Mouse (Mus musculus) forebrain, embryonic 10.5 days (tissue): Measurements from ENCODE around the gene Pdlim5. TPM values are rescaled to one million over a fixed set of nuclear protein-coding genes. Genes with fewer than 3 reads are reported as not detected.
A peak's percentile ranks its signal among the peaks of the same experiment; 100 is the strongest.
"Not testable (repeated sequence)": the region's sequence is repeated elsewhere in the genome, so short reads cannot be mapped to it uniquely, and the experiment has no call there.

Experiments
- DNase-seq: peaks from one replicate; pipeline ENCODE4 v3.0.0-alpha.2; 2017; ENCODE audit warnings: low spot score; ENCODE audit errors: extremely low spot score
- H3K27ac ChIP-seq: fragments of 300-500 bp; sonication (generic); 2 replicates; pipeline ENCODE4 v1.5.1; 2016; ENCODE audit warnings: mild to moderate bottlenecking
- H3K27me3 ChIP-seq: fragments of 300-500 bp; sonication (generic); 2 replicates; pipeline ENCODE4 v1.6.1; 2016; ENCODE audit warnings: mild to moderate bottlenecking; ENCODE audit not compliant: poor library complexity, severe bottlenecking
- H3K36me3 ChIP-seq: fragments of 300-500 bp; sonication (generic); replicated peaks from 2 replicates; pipeline ENCODE4 v1.6.1; 2016; ENCODE audit warnings: mild to moderate bottlenecking, moderate library complexity
- H3K4me1 ChIP-seq: fragments of 300-500 bp; sonication (generic); 2 replicates; pipeline ENCODE4 v1.6.1; 2016
- H3K4me3 ChIP-seq: fragments of 300-500 bp; sonication (generic); 2 replicates; pipeline ENCODE4 v1.5.1; 2016; ENCODE audit warnings: mild to moderate bottlenecking, moderate library complexity
- H3K9me3 ChIP-seq: fragments of 300-500 bp; sonication (generic); 2 replicates; pipeline ENCODE4 v1.6.1; 2016; ENCODE audit warnings: mild to moderate bottlenecking, moderate library complexity
- WGBS: fragments of 180-500 bp; shearing (Covaris S2); methylation state at CpG from one replicate; pipeline ENCODE4 v1.1.7; 2016; 5-methylcytosine and 5-hydroxymethylcytosine counted together
- polyA plus RNA-seq: library from polyadenylated mRNA; unstranded; fragments of >200 nt; fragmentation: Nextera tagmentation; extraction: Ambion mirVana; gene quantifications from 2 replicates; pipeline ENCODE4 v1.2.1, GENCODE M21; 2016

Gene Pdlim5
- polyA plus RNA-seq = 21.8 TPM in 2 replicates

DNA sequence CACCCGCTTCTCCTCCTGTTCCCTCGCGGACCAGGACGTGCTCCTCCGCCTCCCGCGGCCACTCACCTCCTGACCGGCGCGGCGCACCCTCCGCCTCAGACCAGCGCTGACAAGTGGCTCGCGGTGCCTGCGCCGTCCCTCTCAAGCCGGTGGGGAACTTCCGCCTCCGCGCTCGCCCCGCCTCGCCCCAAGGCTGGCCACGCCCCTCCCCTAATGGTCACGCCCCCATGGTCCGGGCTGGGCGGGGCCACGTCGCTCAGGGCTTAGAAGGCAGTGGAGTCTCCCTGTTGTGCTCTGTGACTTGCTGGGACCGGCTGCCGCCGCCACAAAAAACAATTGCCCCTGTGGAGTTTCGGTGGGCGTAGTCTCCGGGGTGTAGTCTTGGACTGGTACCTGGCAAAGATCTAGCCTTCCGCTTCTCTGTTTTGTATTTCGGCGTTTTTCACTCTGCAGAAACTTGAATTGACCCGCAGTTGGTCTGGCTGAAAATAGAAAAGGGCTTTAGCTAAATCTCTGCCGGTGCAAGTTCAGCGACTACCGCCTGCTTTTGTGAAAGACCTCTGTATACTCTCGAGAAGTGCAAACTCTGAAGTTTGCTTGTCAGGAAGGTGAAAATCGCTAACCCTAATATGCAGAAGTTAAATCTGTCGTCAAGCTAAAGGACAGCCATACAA lies at the start of gene Pdlim5:
TSS of gene Pdlim5 (minus strand) at position 177 of the 674 bp plus-strand sequence.
- WGBS = under 1% methylated on average over 45 of the region's 46 CpGs

DNA sequence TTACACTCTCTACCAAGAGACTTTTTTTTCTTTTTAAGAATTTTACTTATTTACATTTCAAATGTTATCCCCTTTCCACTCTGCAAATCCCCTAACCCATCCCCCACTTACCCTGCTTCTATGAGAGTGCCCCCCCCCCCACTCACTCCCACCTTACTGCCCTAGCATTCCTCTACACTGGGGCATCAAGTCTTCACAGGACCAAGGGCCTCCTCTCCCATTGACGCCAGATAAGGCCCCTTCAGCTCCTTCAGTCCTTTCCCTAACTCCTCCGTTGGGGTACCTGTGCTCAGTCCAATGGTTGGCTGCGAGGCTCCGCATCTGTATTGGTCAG lies 48.2 kb upstream of the Pdlim5 start:
- no peaks in the 10 kb centered on the region for H3K27me3 ChIP-seq
- H3K4me3 ChIP-seq = no peak overlapping the region
- DNase-seq = no peak
- no peak overlapping the region for H3K27ac ChIP-seq
- 28% methylated on average over 4 of the region's 4 CpGs for WGBS
- H3K36me3 ChIP-seq = no peaks in the 10 kb centered on the region
- H3K4me1 ChIP-seq = peaks cover 13% of the 10 kb centered on the region
- H3K9me3 ChIP-seq = no peaks in the 10 kb centered on the region

More for the DNA sequence above, at the start of gene Pdlim5:
- Histone ChIP-seq H3K27ac (peak within 1 kb of the TSS; percentile 86), H3K27me3 (peaks cover 9% of the 10 kb centered on the region), H3K4me3 (peak within 1 kb of the TSS; percentile 82), H3K36me3 (no peaks in the 10 kb centered on the region), H3K4me1 (peaks cover 36% of the 10 kb centered on the region), H3K9me3 (no peaks in the 10 kb centered on the region)
- DNase-seq = peak; percentile 93

DNA sequence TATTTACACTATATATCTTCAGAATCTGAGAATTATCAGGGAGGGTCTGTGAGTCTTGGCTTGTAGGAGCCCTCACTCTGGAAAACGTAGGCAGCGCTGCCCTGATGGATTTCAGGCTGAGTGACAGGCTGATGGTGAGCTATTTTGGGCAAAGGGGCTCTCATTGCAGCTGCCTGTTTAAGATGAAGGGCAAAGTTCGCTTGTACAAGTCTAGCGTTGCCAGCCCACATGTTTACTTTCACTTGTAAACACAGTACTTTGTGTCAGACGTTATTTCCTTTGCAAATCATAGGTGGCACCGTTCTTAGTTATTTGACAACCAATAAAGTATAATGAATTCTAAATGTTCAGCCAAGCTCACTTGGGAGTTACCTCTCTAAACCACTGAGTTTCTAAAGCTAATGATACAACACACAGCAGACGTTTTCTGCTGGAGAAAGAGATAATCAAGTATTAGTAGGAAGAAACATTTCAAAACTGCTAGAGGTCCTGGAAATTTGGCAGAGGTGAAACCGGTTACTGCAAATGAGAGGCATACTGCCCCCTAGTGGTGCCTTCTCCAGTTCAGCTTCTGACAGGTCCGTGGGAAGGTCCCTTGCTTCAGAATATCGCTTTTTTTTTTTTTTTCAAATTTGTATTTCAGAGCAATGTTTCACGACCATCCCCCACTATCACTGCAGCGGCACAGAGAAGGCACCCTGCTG lies 47.7 kb upstream of the Pdlim5 start:
- Histone ChIP-seq H3K27ac (no peak overlapping the region), H3K27me3 (no peaks in the 10 kb centered on the region), H3K4me1 (peaks cover 13% of the 10 kb centered on the region), H3K9me3 (no peaks in the 10 kb centered on the region), H3K4me3 (no peak overlapping the region), H3K36me3 (no peaks in the 10 kb centered on the region)
- peak; percentile 68 for DNase-seq
- WGBS = 20% methylated on average over 12 of the region's 12 CpGs

DNA sequence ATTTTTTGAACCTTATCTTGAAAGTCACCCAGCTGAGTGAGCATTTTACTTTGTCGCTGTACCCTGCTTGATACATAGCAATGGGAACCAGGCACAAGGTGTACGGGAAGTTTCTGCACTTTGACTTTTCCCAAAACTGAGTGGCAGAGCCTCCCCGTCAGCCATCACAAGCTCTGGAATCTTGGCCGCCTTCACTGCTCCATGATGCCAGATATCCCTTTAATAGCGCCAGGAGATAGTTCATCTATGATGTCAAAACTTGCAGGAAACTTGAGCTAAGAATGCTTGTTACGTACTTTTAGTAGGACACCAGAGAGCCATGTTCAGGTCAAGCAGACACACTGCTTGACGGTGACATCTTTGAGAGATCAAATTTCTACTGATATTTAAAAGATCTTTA lies 46.7 kb upstream of the Pdlim5 start:
- peaks cover 16% of the 10 kb centered on the region for H3K4me1 ChIP-seq
- no peaks in the 10 kb centered on the region for H3K36me3 ChIP-seq
- no peak overlapping the region for H3K27ac ChIP-seq
- DNase-seq = no peak
- no peak overlapping the region for H3K4me3 ChIP-seq
- no peaks in the 10 kb centered on the region for H3K27me3 ChIP-seq
- WGBS = 89% methylated on average over 7 of the region's 7 CpGs
- no peaks in the 10 kb centered on the region for H3K9me3 ChIP-seq

DNA sequence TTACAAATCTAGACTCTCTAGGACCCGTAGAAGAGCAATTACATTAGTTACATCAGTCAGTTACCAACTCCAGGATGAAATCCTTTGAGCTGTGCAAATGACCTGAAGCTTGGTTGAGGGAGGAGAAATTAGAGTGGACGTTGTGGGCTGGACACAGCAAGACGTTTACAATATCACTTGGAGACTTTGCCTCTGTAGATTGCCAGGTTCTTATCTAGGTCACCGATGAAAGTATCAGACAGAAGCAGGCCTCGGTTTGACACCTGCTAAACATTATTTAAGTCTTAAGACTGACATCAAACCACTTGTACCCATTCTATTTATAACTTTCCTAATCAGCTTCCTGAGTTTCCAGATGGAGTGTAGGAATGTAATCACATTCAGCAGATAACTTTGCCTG lies 45.6 kb upstream of the Pdlim5 start:
- H3K4me3 ChIP-seq = no peak overlapping the region
- H3K27ac ChIP-seq = no peak overlapping the region
- no peaks in the 10 kb centered on the region for H3K9me3 ChIP-seq
- no peaks in the 10 kb centered on the region for H3K36me3 ChIP-seq
- DNase-seq = no peak
- H3K27me3 ChIP-seq = no peaks in the 10 kb centered on the region
- WGBS = 85% methylated on average over 5 of the region's 5 CpGs
- H3K4me1 ChIP-seq = peaks cover 26% of the 10 kb centered on the region

DNA sequence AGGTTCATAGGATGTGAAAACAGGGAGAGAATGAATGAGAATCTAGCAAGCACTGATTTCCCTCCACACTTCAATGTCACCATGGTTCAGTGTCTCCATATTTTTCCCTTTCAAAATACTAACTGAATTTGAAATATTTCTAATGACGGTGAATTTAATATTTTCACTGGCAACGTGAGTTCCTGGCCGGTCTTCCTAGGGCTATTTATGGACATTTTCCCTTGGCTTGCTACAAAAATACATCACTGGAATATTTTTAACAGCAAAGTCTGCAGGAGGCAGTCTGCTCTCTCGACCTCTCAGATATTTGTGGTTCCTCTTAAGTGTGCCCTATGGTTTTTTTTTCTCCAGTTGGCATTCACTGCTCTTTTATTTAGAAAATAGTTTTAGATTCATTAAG lies 44.7 kb upstream of the Pdlim5 start:
- Histone ChIP-seq H3K36me3 (no peaks in the 10 kb centered on the region), H3K9me3 (no peaks in the 10 kb centered on the region), H3K4me1 (peaks cover 28% of the 10 kb centered on the region), H3K27me3 (no peaks in the 10 kb centered on the region), H3K4me3 (no peak overlapping the region), H3K27ac (no peak overlapping the region)
- 76% methylated on average over 4 of the region's 4 CpGs for WGBS
- no peak for DNase-seq

DNA sequence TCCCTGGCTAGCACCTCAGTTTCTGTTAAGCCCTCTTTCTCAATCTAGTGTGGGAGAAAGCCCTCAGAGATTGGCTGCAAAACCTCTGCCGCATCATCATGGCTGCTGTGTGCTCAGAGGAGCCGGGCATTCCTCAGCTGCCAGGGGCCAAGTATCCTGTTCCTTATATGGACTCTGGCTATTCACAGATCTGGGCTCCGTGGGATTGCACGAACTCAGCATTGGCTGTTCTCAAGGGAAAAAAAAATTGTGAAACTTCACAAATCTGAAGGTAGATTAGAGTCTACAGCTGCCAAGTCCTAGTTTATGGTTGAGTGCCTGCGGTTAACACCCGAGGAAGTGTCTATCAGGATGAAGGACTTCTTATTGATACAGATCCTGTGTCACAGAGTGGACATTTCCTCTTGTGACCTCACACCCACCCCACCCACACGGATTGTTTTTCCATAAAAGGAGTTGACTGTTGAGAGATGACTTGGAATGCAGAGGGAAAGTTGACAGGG lies 44.1 kb upstream of the Pdlim5 start:
- no peak for DNase-seq
- no peak overlapping the region for H3K27ac ChIP-seq

DNA sequence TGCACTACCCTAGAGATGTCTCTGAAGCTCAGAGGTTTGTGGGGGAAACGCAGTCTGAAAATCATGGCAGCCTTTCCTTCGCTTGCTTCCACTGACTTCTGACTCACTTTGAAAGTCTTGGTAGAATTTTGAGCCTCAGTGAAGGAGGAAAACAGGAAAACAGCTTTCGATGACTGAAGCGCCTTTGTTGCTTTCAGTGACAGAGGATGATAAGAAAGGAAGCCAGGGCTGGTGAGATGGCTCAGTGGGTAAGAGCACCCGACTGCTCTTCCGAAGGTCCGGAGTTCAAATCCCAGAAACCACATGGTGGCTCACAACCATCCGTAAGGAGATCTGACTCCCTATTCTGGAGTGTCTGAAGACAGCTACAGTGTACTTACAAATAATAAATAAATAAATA lies 43.1 kb upstream of the Pdlim5 start:
- H3K27me3 ChIP-seq, H3K4me3 ChIP-seq, H3K27ac ChIP-seq, DNase-seq, H3K36me3 ChIP-seq, H3K9me3 ChIP-seq: not testable (repeated sequence)
- peaks cover 38% of the 10 kb centered on the region for H3K4me1 ChIP-seq
- WGBS = 94% methylated on average over 8 of the region's 8 CpGs

More for the DNA sequence above, 44.1 kb upstream of the Pdlim5 start:
- no peaks in the 10 kb centered on the region for H3K9me3 ChIP-seq
- WGBS = 71% methylated on average over 7 of the region's 7 CpGs
- no peaks in the 10 kb centered on the region for H3K36me3 ChIP-seq
- no peaks in the 10 kb centered on the region for H3K27me3 ChIP-seq
- H3K4me1 ChIP-seq = peaks cover 31% of the 10 kb centered on the region
- H3K4me3 ChIP-seq = no peak overlapping the region

DNA sequence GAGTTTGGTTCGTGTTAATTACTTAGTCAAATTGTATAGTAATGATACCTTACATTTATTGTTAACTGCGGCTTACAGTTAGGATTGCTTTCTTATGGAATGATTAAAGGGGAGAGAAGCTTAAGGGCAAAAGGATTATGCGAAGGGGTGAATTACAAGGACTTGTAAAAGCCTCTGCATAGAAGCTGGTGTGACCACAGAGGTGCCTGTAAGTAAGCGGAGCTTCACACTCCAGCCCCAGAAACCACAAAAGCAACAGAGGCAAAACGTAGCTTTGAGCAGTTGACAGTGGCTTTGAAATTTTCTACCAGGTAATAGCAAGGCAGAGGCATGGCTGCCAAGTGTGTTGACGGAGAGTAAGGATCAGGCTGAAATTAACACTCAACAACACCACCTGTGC lies 41.3 kb upstream of the Pdlim5 start:
- no peaks in the 10 kb centered on the region for H3K9me3 ChIP-seq
- H3K27ac ChIP-seq = 0 out of 2 replicates have a peak overlapping the region, but pooled peaks have one; percentile 10
- no peak for DNase-seq
- H3K4me3 ChIP-seq = no peak overlapping the region
- H3K36me3 ChIP-seq = no peaks in the 10 kb centered on the region
- WGBS = 42% methylated on average over 6 of the region's 6 CpGs
- no peaks in the 10 kb centered on the region for H3K27me3 ChIP-seq
- peaks cover 35% of the 10 kb centered on the region for H3K4me1 ChIP-seq

DNA sequence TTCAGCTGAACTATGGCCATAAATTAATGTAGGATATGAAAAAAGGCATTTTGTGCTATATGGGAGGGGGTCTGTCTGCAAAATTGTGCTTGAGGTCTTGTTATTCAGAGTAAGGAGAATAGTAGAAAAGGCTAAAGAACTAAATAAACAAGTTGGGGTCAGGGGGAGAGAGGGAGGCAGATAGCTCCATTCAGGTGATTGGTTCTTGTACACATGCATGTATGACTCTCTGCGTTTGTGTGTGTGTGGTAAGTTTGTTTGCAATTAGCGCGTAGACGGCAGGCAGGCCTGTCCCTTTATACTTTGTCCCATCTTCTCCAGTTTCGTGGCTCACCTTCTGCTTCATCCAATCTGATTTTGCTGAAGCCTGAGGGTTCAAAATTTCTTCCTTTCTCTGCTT lies 40.7 kb upstream of the Pdlim5 start:
- no peaks in the 10 kb centered on the region for H3K27me3 ChIP-seq
- H3K27ac ChIP-seq = no peak overlapping the region
- no peaks in the 10 kb centered on the region for H3K36me3 ChIP-seq
- H3K4me3 ChIP-seq = no peak overlapping the region
- no peaks in the 10 kb centered on the region for H3K9me3 ChIP-seq
- WGBS = 69% methylated on average over 5 of the region's 5 CpGs
- DNase-seq = no peak
- H3K4me1 ChIP-seq = peaks cover 40% of the 10 kb centered on the region

DNA sequence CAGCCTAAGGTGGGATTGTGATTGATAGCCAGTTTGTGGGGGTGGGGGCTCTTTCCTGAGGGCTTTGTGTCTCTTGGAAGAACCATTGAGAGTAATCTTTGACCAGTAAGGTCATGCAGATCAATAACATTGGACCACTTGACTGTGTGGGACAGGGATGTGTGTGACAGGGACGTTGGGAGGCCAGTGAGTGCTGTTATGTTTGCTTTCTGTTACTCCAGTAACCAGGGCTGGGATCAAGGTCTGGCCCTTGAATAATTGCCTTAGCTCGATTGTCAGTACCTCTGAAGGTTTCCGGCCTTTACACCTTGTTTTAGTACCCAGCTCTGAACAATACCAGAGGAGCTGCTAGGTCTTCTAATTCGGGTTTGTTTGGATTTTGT lies 39.3 kb upstream of the Pdlim5 start:
- Histone ChIP-seq H3K9me3 (no peaks in the 10 kb centered on the region), H3K27ac (peak overlapping the region; percentile 63), H3K4me1 (peaks cover 40% of the 10 kb centered on the region), H3K36me3 (no peaks in the 10 kb centered on the region), H3K4me3 (no peak overlapping the region), H3K27me3 (no peaks in the 10 kb centered on the region)
- WGBS = 80% methylated on average over 4 of the region's 4 CpGs
- no peak for DNase-seq

DNA sequence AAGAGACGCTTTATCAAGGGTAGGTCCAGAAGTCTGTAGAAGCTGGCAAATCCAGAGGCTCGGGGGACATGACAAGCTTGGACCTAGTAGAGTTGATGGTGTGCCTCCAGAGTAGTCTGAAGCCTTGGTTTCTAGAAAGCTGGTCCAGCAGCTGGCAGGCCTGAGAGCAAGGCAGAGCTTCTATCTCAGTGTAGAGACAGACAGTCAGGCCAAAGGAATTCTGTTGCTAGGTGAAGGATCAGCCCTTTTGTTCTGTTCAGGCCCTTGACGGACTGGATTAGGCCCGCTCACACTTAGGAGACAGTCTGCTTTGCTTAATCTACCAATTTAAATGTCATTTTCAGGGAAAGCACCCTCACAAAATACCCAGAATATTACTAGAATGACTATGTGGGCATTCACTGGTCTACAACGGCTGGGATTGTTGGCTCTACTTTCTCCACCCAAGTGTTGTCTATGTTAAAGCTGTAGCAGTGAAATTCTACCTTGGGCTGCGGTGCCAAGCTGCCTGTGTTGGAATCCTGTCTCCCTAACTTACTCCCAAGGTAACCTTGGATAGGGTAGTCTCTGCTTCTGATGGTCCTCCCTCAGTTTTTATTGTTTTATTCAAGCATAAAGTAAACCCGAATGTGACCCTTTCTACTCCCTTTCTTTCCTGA lies 38.8 kb upstream of the Pdlim5 start:
- peaks cover 35% of the 10 kb centered on the region for H3K4me1 ChIP-seq
- H3K36me3 ChIP-seq = no peaks in the 10 kb centered on the region
- H3K9me3 ChIP-seq = no peaks in the 10 kb centered on the region
- WGBS = 56% methylated on average over 7 of the region's 7 CpGs
- no peak overlapping the region for H3K4me3 ChIP-seq
- no peaks in the 10 kb centered on the region for H3K27me3 ChIP-seq
- DNase-seq = no peak
- H3K27ac ChIP-seq = peak overlapping the region; percentile 63

DNA sequence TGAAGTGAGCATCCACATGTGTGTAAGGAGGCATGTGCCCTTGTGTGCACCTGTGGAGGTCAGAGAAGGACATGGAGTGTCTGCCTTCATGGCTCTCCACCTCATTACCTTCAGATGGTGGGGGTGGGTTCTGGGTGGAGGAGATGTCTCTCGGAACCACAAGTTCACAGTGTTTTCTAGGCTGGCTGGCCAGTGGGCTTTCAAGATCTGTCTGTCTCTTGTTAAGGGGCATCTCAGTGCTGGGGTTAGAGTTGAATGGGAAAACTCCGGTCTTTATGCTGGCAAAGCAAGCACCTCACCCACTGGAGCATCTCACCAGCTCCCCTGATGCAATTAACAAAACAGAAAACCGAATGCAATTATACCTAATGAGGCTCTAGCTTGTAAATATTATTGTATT lies 36.0 kb upstream of the Pdlim5 start:
- no peak for DNase-seq
- WGBS = 72% methylated on average over 3 of the region's 3 CpGs

More for the DNA sequence above, 36.0 kb upstream of the Pdlim5 start:
- Histone ChIP-seq H3K27ac (no peak overlapping the region), H3K4me1 (peaks cover 23% of the 10 kb centered on the region), H3K4me3 (no peak overlapping the region), H3K36me3 (no peaks in the 10 kb centered on the region), H3K27me3 (no peaks in the 10 kb centered on the region), H3K9me3 (no peaks in the 10 kb centered on the region)
